Mouse (Mus musculus) ovary, adult 2 months (tissue): Measurements from ENCODE around the gene Pex7. TPM values are rescaled to one million over a fixed set of nuclear protein-coding genes. Genes with fewer than 3 reads are reported as not detected.

ENCODE experiments used
- polyA plus RNA-seq: library from polyadenylated mRNA; depleted of rRNA; stranded (reverse); fragments of >200 nt; gene quantifications from 2 replicates; pipeline ENCODE4 v1.2.3, GENCODE M21; 2012; rRNA removed

The Pex7 gene
- 16.4 and 46.5 TPM in 2 replicates for polyA plus RNA-seq

GRCm38 (mm10) chr10:19907246-19907804 lies at the start of gene Pex7:
Gene Pex7 (minus strand): TSS chr10:19907689.

GRCm38 (mm10) chr10:19934384-19935294 lies 27.1 kb upstream of the Pex7 start, which contains the start of gene Map3k5:
Gene Map3k5 (plus strand): TSS chr10:19934472.

GRCm38 (mm10) chr10:19850998-19851691 lies 56.3 kb downstream of the Pex7 start, which contains the start of gene Slc35d3:
Gene Slc35d3 (minus strand): TSS chr10:19851459.

Other genes starting within 250 kb of the Pex7 start
- 0.18 TPM in 1 of 2 replicates, not detected in the other for gene Il20ra, start 195.1 kb downstream of the Pex7 start, polyA plus RNA-seq
- 0.89 and 0.94 TPM in 2 replicates for gene Slc35d3, start 56.2 kb downstream of the Pex7 start, polyA plus RNA-seq
- 7.3 and 7.4 TPM in 2 replicates for gene Map3k5, start 26.8 kb upstream of the Pex7 start, polyA plus RNA-seq
- 8.6 and 8.8 TPM in 2 replicates for gene Map7, start 240.8 kb upstream of the Pex7 start, polyA plus RNA-seq